Mouse (Mus musculus) frontal cortex, adult 2 months (tissue): ENCODE measurements around the gene Kcnq1. TPM values are rescaled to one million over a fixed set of nuclear protein-coding genes. Genes with fewer than 3 reads are reported as not detected.

Experiments used
- DNase-seq, 2 experiments: peaks; one replicate each; pipeline ENCODE4 v3.0.0; 2022; ENCODE audit warnings: low spot score in 1 of 2; ENCODE audit errors: extremely low spot score in 1 of 2
- polyA plus RNA-seq: library from polyadenylated mRNA; depleted of rRNA; stranded (reverse); fragments of >200 nt; gene quantifications from 2 replicates; pipeline ENCODE4 v1.2.3, GENCODE M21; 2012

Kcnq1 gene
- polyA plus RNA-seq, 1 experiment: 1.4 TPM

GRCm38 (mm10) chr7:143086366-143086765 is 19.8 kb upstream of the Kcnq1 start:
- peak in 1 of 2 experiments; percentile 61 for DNase-seq

GRCm38 (mm10) chr7:143087070-143087579 is 19.0 kb upstream of the Kcnq1 start:
- peak in 1 of 2 experiments; percentile 48 for DNase-seq

- DNase-seq: no peak
Observed at GRCm38 (mm10) chr7:143093847-143094246, 12.3 kb upstream of the Kcnq1 start.

GRCm38 (mm10) chr7:143094592-143095553 is 11.3 kb upstream of the Kcnq1 start, which contains the start of gene Trpm5:
Gene Trpm5, minus strand, starts transcription at chr7:143094642.
- DNase-seq: peak in 1 of 2 experiments; percentile 68

GRCm38 (mm10) chr7:143095554-143095907 is 10.6 kb upstream of the Kcnq1 start:
- DNase-seq: no peak

GRCm38 (mm10) chr7:143100759-143101158 is 5.4 kb upstream of the Kcnq1 start:
- peak; percentile 8 to 46 for DNase-seq

- no peak for DNase-seq
Observed at GRCm38 (mm10) chr7:143105258-143105897, 784 bp upstream of the Kcnq1 start.

GRCm38 (mm10) chr7:143106672-143107465 is 707 bp downstream of the Kcnq1 start:
- no peak for DNase-seq

- DNase-seq: no peak
Observed at GRCm38 (mm10) chr7:143108200-143108599, 2.0 kb downstream of the Kcnq1 start.

GRCm38 (mm10) chr7:143108996-143109660 is 3.0 kb downstream of the Kcnq1 start:
- no peak for DNase-seq

GRCm38 (mm10) chr7:143109696-143110095 is 3.5 kb downstream of the Kcnq1 start:
- DNase-seq: no peak

- no peak for DNase-seq
Observed at GRCm38 (mm10) chr7:143110803-143111202, 4.6 kb downstream of the Kcnq1 start.

GRCm38 (mm10) chr7:143111719-143112118 is 5.6 kb downstream of the Kcnq1 start:
- DNase-seq: no peak

- DNase-seq: no peak
Observed at GRCm38 (mm10) chr7:143112395-143112794, 6.2 kb downstream of the Kcnq1 start.

GRCm38 (mm10) chr7:143114773-143115172 is 8.6 kb downstream of the Kcnq1 start:
- DNase-seq: no peak

GRCm38 (mm10) chr7:143116521-143116920 is 10.4 kb downstream of the Kcnq1 start:
- no peak for DNase-seq

GRCm38 (mm10) chr7:143119407-143119806 is 13.2 kb downstream of the Kcnq1 start:
- DNase-seq: no peak

GRCm38 (mm10) chr7:143119826-143120225 is 13.7 kb downstream of the Kcnq1 start:
- no peak for DNase-seq

GRCm38 (mm10) chr7:143122191-143122590 is 16.0 kb downstream of the Kcnq1 start:
- DNase-seq: no peak
